Mouse (Mus musculus) v-Abl transformed pro-B cells (cell line): ENCODE data around the gene Ina.

Experiments used
- in situ Hi-C, 2 experiments: fragments of 400-800 bp; cut with MboI; formaldehyde crosslinking; loops; one replicate each; pipeline ENCODE4 v1.15.1; 2025; ENCODE audit not compliant: unreplicated experiment in 2 of 2

Ina gene

GRCm38 (mm10) chr19:46983352-46983965 is 31.0 kb upstream of the Ina start:
- in situ Hi-C loops = no loop called here

GRCm38 (mm10) chr19:46983966-46984380 is 30.5 kb upstream of the Ina start:
- in situ Hi-C loops = no loop called here

GRCm38 (mm10) chr19:46984726-46985622 is 29.5 kb upstream of the Ina start:
- in situ Hi-C loops = loop anchor here in 1 of 2 experiments (5.0 kb wide), 1 partner anchor 108 kb away; no protein-coding TSS in a partner anchor

- in situ Hi-C loops = loop anchor here in 1 of 2 experiments (5.0 kb wide), 1 partner anchor 110 kb away; no protein-coding TSS in a partner anchor
These were observed 26.9 kb upstream of the Ina start for GRCm38 (mm10) chr19:46987646-46988045.

- in situ Hi-C loops = loop anchor here in 1 of 2 experiments (5.0 kb wide), 1 partner anchor 111 kb away; no protein-coding TSS in a partner anchor
These were observed 26.0 kb upstream of the Ina start for GRCm38 (mm10) chr19:46988231-46989087.

GRCm38 (mm10) chr19:46989479-46990152 is 24.9 kb upstream of the Ina start:
- in situ Hi-C loops = loop anchor here (5.0 to 10.0 kb wide), 4 partner anchors 112 to 325 kb away; partner anchors contain the start of genes Cnnm2 (in 2 of the 2) and Cyp17a1 (in 1 of the 2)

- in situ Hi-C loops = loop anchor here (5.0 to 10.0 kb wide), 4 partner anchors 113 to 325 kb away; partner anchors contain the start of genes Cnnm2 (in 2 of the 2) and Cyp17a1 (in 1 of the 2)
These were observed 24.4 kb upstream of the Ina start for GRCm38 (mm10) chr19:46990153-46990518.

GRCm38 (mm10) chr19:46990625-46991024 is 23.9 kb upstream of the Ina start:
- in situ Hi-C loops = loop anchor here (5.0 to 10.0 kb wide), 4 partner anchors 113 to 326 kb away; partner anchors contain the start of genes Cnnm2 (in 2 of the 2) and Cyp17a1 (in 1 of the 2)

- in situ Hi-C loops = loop anchor here (5.0 to 10.0 kb wide), 4 partner anchors 114 to 326 kb away; partner anchors contain the start of genes Cnnm2 (in 2 of the 2) and Cyp17a1 (in 1 of the 2)
These were observed 23.4 kb upstream of the Ina start for GRCm38 (mm10) chr19:46991145-46991544.

- in situ Hi-C loops = loop anchor here (5.0 to 10.0 kb wide), 4 partner anchors 115 to 328 kb away; partner anchors contain the start of genes Cnnm2 (in 2 of the 2) and Cyp17a1 (in 1 of the 2)
These were observed 22.2 kb upstream of the Ina start for GRCm38 (mm10) chr19:46992329-46992728.

GRCm38 (mm10) chr19:46996095-46996494 is 18.4 kb upstream of the Ina start:
- in situ Hi-C loops = loop anchor here (10.0 kb wide), 2 partner anchors 321 to 331 kb away; partner anchors contain the start of gene Cyp17a1 (in 1 of the 2)

- in situ Hi-C loops = loop anchor here (10.0 kb wide), 2 partner anchors 324 to 334 kb away; partner anchors contain the start of gene Cyp17a1 (in 1 of the 2)
These were observed 16.2 kb upstream of the Ina start for GRCm38 (mm10) chr19:46998168-46998870.

GRCm38 (mm10) chr19:46998953-46999352 is 15.5 kb upstream of the Ina start:
- in situ Hi-C loops = loop anchor here (10.0 kb wide), 2 partner anchors 324 to 334 kb away; partner anchors contain the start of gene Cyp17a1 (in 1 of the 2)

- in situ Hi-C loops = loop anchor here (10.0 to 25.0 kb wide), 3 partner anchors 325 to 887 kb away; partner anchors contain the start of gene Cyp17a1 (in 1 of the 2)
These were observed 14.7 kb upstream of the Ina start for GRCm38 (mm10) chr19:46999753-47000152.

- in situ Hi-C loops = loop anchor here in 1 of 2 experiments (25.0 kb wide), 1 partner anchor 888 kb away; no protein-coding TSS in a partner anchor
These were observed 14.1 kb upstream of the Ina start for GRCm38 (mm10) chr19:47000357-47000756.

- in situ Hi-C loops = loop anchor here in 1 of 2 experiments (25.0 kb wide), 1 partner anchor 892 kb away; no protein-coding TSS in a partner anchor
These were observed 10.6 kb upstream of the Ina start for GRCm38 (mm10) chr19:47003742-47004511.

- in situ Hi-C loops = loop anchor here in 1 of 2 experiments (25.0 kb wide), 1 partner anchor 894 kb away; no protein-coding TSS in a partner anchor
These were observed 8.6 kb upstream of the Ina start for GRCm38 (mm10) chr19:47005873-47006272.
